ENCODE assay signal across 24 mouse cellular contexts in genomic region chr2:6049018-6049417, GRCm38 (mm10).
"Had no signal": no experiment of that assay in that cellular context is flagged by ENCODE, and none has a peak within 500 bp of the region (broad histone marks: within the 10 kb centered on the region; RNA-seq: fewer than 3 reads in every experiment).

No protein-coding gene starts in this region.

- H3K27me3 ChIP-seq: heart, embryonic 13.5 days; heart, embryonic 15.5 days; hindbrain, embryonic 13.5 days; hindbrain, embryonic 15.5 days; kidney, embryonic 15.5 days; limb, embryonic 12.5 days had no signal

- ATAC-seq: hindbrain, postnatal 0 days; intestine, embryonic 16.5 days had no signal

- H3K27ac ChIP-seq: gastrocnemius, adult 2 months; heart, adult 2 months; heart, embryonic 15.5 days; hindbrain, embryonic 13.5 days; hindbrain, embryonic 15.5 days; hindbrain, postnatal 0 days; kidney, embryonic 15.5 days; kidney, postnatal 0 days; left cerebral cortex, adult 2 months; limb, embryonic 10.5 days; limb, embryonic 12.5 days had no signal

- DNase-seq: gastrocnemius, adult 2 months; gastrocnemius, postnatal 10 days; gastrocnemius, postnatal 25 days; heart, adult 2 months; heart, postnatal 14 days; heart, postnatal 36 days; kidney, adult 11 months; kidney, adult 2 months; kidney, adult 9 months; kidney, postnatal 14 days; kidney, postnatal 36 days; liver had no signal

- H3K4me1 ChIP-seq: hindbrain, embryonic 13.5 days; hindbrain, embryonic 15.5 days; kidney, embryonic 15.5 days; limb, embryonic 10.5 days; limb, embryonic 12.5 days had no signal

- H3K9ac ChIP-seq: heart, embryonic 13.5 days; heart, embryonic 15.5 days; hindbrain, embryonic 13.5 days; hindbrain, embryonic 15.5 days; kidney, embryonic 15.5 days; limb, embryonic 12.5 days had no signal

- H3K9me3 ChIP-seq: heart, embryonic 13.5 days; heart, embryonic 15.5 days; hindbrain, embryonic 13.5 days; hindbrain, embryonic 15.5 days; kidney, embryonic 15.5 days; limb, embryonic 10.5 days; limb, embryonic 12.5 days had no signal

- H3K4me3 ChIP-seq: gastrocnemius, adult 2 months; heart, adult 2 months; heart, embryonic 13.5 days; heart, embryonic 15.5 days; hindbrain, embryonic 13.5 days; hindbrain, embryonic 15.5 days; kidney, embryonic 15.5 days; left cerebral cortex, adult 2 months; limb, embryonic 10.5 days; limb, embryonic 12.5 days had no signal

- H3K4me2 ChIP-seq: heart, embryonic 11.5 days; heart, embryonic 13.5 days; heart, embryonic 15.5 days; hindbrain, embryonic 13.5 days; hindbrain, embryonic 15.5 days; kidney, embryonic 15.5 days; limb, embryonic 12.5 days had no signal
